Mouse (Mus musculus) adipose tissue, adult 10 weeks (tissue): ENCODE data around the gene Acot11. TPM values are rescaled to one million over a fixed set of nuclear protein-coding genes. Genes with fewer than 3 reads are reported as not detected.

Experiments
- polyA plus RNA-seq: library from polyadenylated mRNA; stranded (reverse); fragments of 350-450 nt; fragmentation: Illumina TruSeq; extraction: RNeasy Lipid Tissue Mini Kit (QIAGEN cat#74804); gene quantifications from one replicate; pipeline ENCODE4 v1.2.3, GENCODE M21; 2014; ENCODE audit warnings: low read depth, low replicate concordance

Acot11 gene
- polyA plus RNA-seq = 3.2 TPM

GRCm38 (mm10) chr4:106804910-106805274, at the start of gene Acot11:
Gene Acot11 (minus strand): TSS chr4:106804998.

GRCm38 (mm10) chr4:106733636-106734035, 71.2 kb downstream of the Acot11 start, which contains the start of gene Fam151a:
Gene Fam151a (plus strand): TSS chr4:106733889.

GRCm38 (mm10) chr4:106730814-106731213, 74.0 kb downstream of the Acot11 start, which contains the start of gene Mroh7:
Gene Mroh7 (minus strand): TSS chr4:106730925.

Other genes with a start within 250 kb of the Acot11 start
- 5.7 TPM for gene Dhcr24, start 244.0 kb downstream of the Acot11 start, polyA plus RNA-seq
- gene Lexm, start 187.8 kb downstream of the Acot11 start, polyA plus RNA-seq = 1.6 TPM
- gene Ttc22, start 182.6 kb downstream of the Acot11 start, polyA plus RNA-seq = 0.15 TPM
- 6.4 TPM for gene Pars2, start 153.9 kb downstream of the Acot11 start, polyA plus RNA-seq
- 34.1 TPM for gene Ttc4, start 126.1 kb downstream of the Acot11 start, polyA plus RNA-seq
- 2.7 TPM for gene Mroh7, start 74.1 kb downstream of the Acot11 start, polyA plus RNA-seq
- 0.56 TPM for gene Fam151a, start 71.1 kb downstream of the Acot11 start, polyA plus RNA-seq
- 29.4 TPM for gene Ssbp3, start 105.7 kb upstream of the Acot11 start, polyA plus RNA-seq